Mouse (Mus musculus): ENCODE results near the gene Tfap2c. TPM values are rescaled to one million over a fixed set of nuclear protein-coding genes. Genes with fewer than 3 reads are reported as not detected.

Gene Tfap2c
- polyA plus RNA-seq, 3 experiments from 2014 or later, result not detected

Other genes starting within 250 kb of the Tfap2c start
- 1 to 10 TPM; 7.7 to 9.5 (median 8.1) TPM for gene Fam210b, start 204.0 kb upstream of the Tfap2c start, polyA plus RNA-seq (2017; shearing (Covaris generic))
- 10 to 100 TPM in 1 of 3 experiments, 1 to 10 TPM in 2; 6.8 to 41.3 (median 7.5) TPM for gene Aurka, start 179.1 kb upstream of the Tfap2c start, polyA plus RNA-seq (2017; shearing (Covaris generic))
- gene Cstf1, start 178.9 kb upstream of the Tfap2c start, polyA plus RNA-seq (2017; shearing (Covaris generic)), result 10 to 100 TPM; 28.1 to 31.5 (median 28.8) TPM
- 10 to 100 TPM in 2 of 3 experiments, 1 to 10 TPM in 1; 9.0 to 14.1 (median 10.6) TPM for gene Cass4, start 155.8 kb upstream of the Tfap2c start, polyA plus RNA-seq (2017; shearing (Covaris generic))
- gene Rtf2, start 109.0 kb upstream of the Tfap2c start, polyA plus RNA-seq (2017; shearing (Covaris generic)), result 100 to 1,000 TPM; 125 to 139 (median 135) TPM
- 1 to 10 TPM; 3.7 to 5.2 (median 3.8) TPM for gene Gcnt7, start 91.0 kb upstream of the Tfap2c start, polyA plus RNA-seq (2017; shearing (Covaris generic))
- gene Fam209, start 77.1 kb upstream of the Tfap2c start, polyA plus RNA-seq (2017; shearing (Covaris generic)), result 1 to 10 TPM in 2 of 3 experiments, under 1 TPM in 1; 0.83 to 3.0 (median 2.1) TPM

All from inflammation-experienced regulatory T-cells, adult 6 months (primary cell).